Mouse (Mus musculus) olfactory bulb, adult 2 months (tissue): Measurements from ENCODE around the gene Zfp978.
"Not testable (repeated sequence)": the region's sequence is repeated elsewhere in the genome, so short reads cannot be mapped to it uniquely, and the experiment has no call there.

Source experiments
- CTCF ChIP-seq: fragments of 200-500 bp; IDR thresholded peaks from 2 replicates; pipeline ENCODE4 v1.5.1; 2012; ENCODE audit warnings: low read depth, mild to moderate bottlenecking, low read length, moderate library complexity; ENCODE audit not compliant: insufficient read depth
- POLR2A ChIP-seq: fragments of 200-500 bp; IDR thresholded peaks from 2 replicates; pipeline ENCODE4 v1.6.1; 2012; ENCODE audit warnings: mild to moderate bottlenecking, low read depth, low read length, moderate library complexity; ENCODE audit not compliant: insufficient read depth

- TF ChIP-seq CTCF, POLR2A: not testable (repeated sequence)
Observed at GRCm38 (mm10) chr4:147401736-147402506, 40.8 kb downstream of the Zfp978 start.
